Mouse (Mus musculus) liver, embryonic 12.5 days (tissue): ENCODE results near the gene Arnt2. TPM values are rescaled to one million over a fixed set of nuclear protein-coding genes. Genes with fewer than 3 reads are reported as not detected.

Experiments
- ATAC-seq: fragments of 200-750 bp; cut with Nextera tagmentation; 2 replicates; pipeline ENCODE4 v1.8.0; 2017; ENCODE audit warnings: moderate number of reproducible peaks, mild to moderate bottlenecking, moderate library complexity
- H3K27ac ChIP-seq: fragments of 300-500 bp; sonication (generic); 2 replicates; pipeline ENCODE4 v1.5.1; 2016; ENCODE audit warnings: mild to moderate bottlenecking
- H3K27me3 ChIP-seq: fragments of 300-500 bp; sonication (generic); replicated peaks from 2 replicates; pipeline ENCODE4 v1.6.1; 2016; ENCODE audit warnings: mild to moderate bottlenecking, moderate library complexity
- H3K36me3 ChIP-seq: fragments of 300-500 bp; sonication (generic); 2 replicates; pipeline ENCODE4 v1.6.1; 2016; ENCODE audit warnings: mild to moderate bottlenecking, moderate library complexity
- H3K4me1 ChIP-seq: fragments of 300-500 bp; sonication (generic); 2 replicates; pipeline ENCODE4 v1.6.1; 2016
- H3K4me2 ChIP-seq: fragments of 300-500 bp; sonication (generic); 2 replicates; pipeline ENCODE4 v1.6.1; 2016; ENCODE audit warnings: mild to moderate bottlenecking, moderate library complexity
- H3K4me3 ChIP-seq: fragments of 300-500 bp; sonication (generic); 2 replicates; pipeline ENCODE4 v1.5.1; 2016; ENCODE audit warnings: mild to moderate bottlenecking, moderate library complexity
- H3K9ac ChIP-seq: fragments of 300-500 bp; sonication (generic); 2 replicates; pipeline ENCODE4 v1.6.1; 2016; ENCODE audit warnings: mild to moderate bottlenecking, moderate library complexity
- H3K9me3 ChIP-seq: fragments of 300-500 bp; sonication (generic); replicated peaks from 2 replicates; pipeline ENCODE4 v1.6.1; 2016; ENCODE audit warnings: mild to moderate bottlenecking, moderate library complexity
- WGBS: fragments of 180-500 bp; shearing (Covaris S2); methylation state at CpG from one replicate; pipeline ENCODE4 v1.1.7; 2016; ENCODE audit not compliant: insufficient replicate concordance; 5-methylcytosine and 5-hydroxymethylcytosine counted together
- polyA plus RNA-seq: library from polyadenylated mRNA; unstranded; fragments of >200 nt; fragmentation: Nextera tagmentation; extraction: Ambion mirVana; gene quantifications from 2 replicates; pipeline ENCODE4 v1.2.1, GENCODE M21; 2016

The Arnt2 gene
- polyA plus RNA-seq, 1 experiment from 2014 or later: 0.56 TPM

GRCm38 (mm10) chr7:84386472-84386871, 23.5 kb downstream of the Arnt2 start:
- ATAC-seq: no peak
- Histone ChIP-seq H3K4me1 (no peaks in the 10 kb centered on the region), H3K4me2 (no peak overlapping the region), H3K27ac (no peak overlapping the region), H3K4me3 (no peak overlapping the region), H3K9ac (no peak overlapping the region), H3K36me3 (no peaks in the 10 kb centered on the region), H3K9me3 (no peaks in the 10 kb centered on the region), H3K27me3 (no peaks in the 10 kb centered on the region)
- 24% methylated on average over 1 of the region's 1 CpGs for WGBS

- ATAC-seq: no peak
- 72% methylated on average over 4 of the region's 4 CpGs for WGBS
- Histone ChIP-seq H3K27ac (no peak overlapping the region), H3K36me3 (no peaks in the 10 kb centered on the region), H3K9me3 (no peaks in the 10 kb centered on the region), H3K4me3 (no peak overlapping the region), H3K9ac (no peak overlapping the region), H3K4me2 (no peak overlapping the region), H3K4me1 (no peaks in the 10 kb centered on the region), H3K27me3 (no peaks in the 10 kb centered on the region)
Observed at GRCm38 (mm10) chr7:84384778-84385177, 25.2 kb downstream of the Arnt2 start.

- WGBS: 63% methylated on average over 7 of the region's 7 CpGs
- H3K4me1 ChIP-seq: no peaks in the 10 kb centered on the region
- no peaks in the 10 kb centered on the region for H3K36me3 ChIP-seq
- no peaks in the 10 kb centered on the region for H3K27me3 ChIP-seq
- no peaks in the 10 kb centered on the region for H3K9me3 ChIP-seq
- no peak overlapping the region for H3K9ac ChIP-seq
- H3K4me2 ChIP-seq: no peak overlapping the region
- ATAC-seq: no peak
- H3K27ac ChIP-seq: no peak overlapping the region
- no peak overlapping the region for H3K4me3 ChIP-seq
Observed at GRCm38 (mm10) chr7:84384086-84384485, 25.9 kb downstream of the Arnt2 start.

- Histone ChIP-seq H3K36me3 (no peaks in the 10 kb centered on the region), H3K9ac (no peak overlapping the region), H3K9me3 (no peaks in the 10 kb centered on the region), H3K4me1 (no peaks in the 10 kb centered on the region), H3K27ac (no peak overlapping the region), H3K4me2 (no peak overlapping the region), H3K4me3 (no peak overlapping the region), H3K27me3 (no peaks in the 10 kb centered on the region)
- ATAC-seq: no peak
- WGBS: 56% methylated on average over 3 of the region's 3 CpGs
Observed at GRCm38 (mm10) chr7:84382346-84382745, 27.6 kb downstream of the Arnt2 start.

- no peaks in the 10 kb centered on the region for H3K27me3 ChIP-seq
- no peak overlapping the region for H3K27ac ChIP-seq
- no peak for ATAC-seq
- H3K4me3 ChIP-seq: no peak overlapping the region
- no peak overlapping the region for H3K9ac ChIP-seq
- no peaks in the 10 kb centered on the region for H3K4me1 ChIP-seq
- no peaks in the 10 kb centered on the region for H3K36me3 ChIP-seq
- H3K9me3 ChIP-seq: no peaks in the 10 kb centered on the region
- H3K4me2 ChIP-seq: no peak overlapping the region
Observed at GRCm38 (mm10) chr7:84380810-84381209, 29.2 kb downstream of the Arnt2 start.

GRCm38 (mm10) chr7:84377330-84377729, 32.6 kb downstream of the Arnt2 start:
- no peak for ATAC-seq
- H3K9me3 ChIP-seq: no peaks in the 10 kb centered on the region
- 58% methylated on average over 5 of the region's 5 CpGs for WGBS
- H3K4me1 ChIP-seq: no peaks in the 10 kb centered on the region
- no peaks in the 10 kb centered on the region for H3K27me3 ChIP-seq
- no peak overlapping the region for H3K4me3 ChIP-seq
- H3K36me3 ChIP-seq: no peaks in the 10 kb centered on the region
- H3K27ac ChIP-seq: no peak overlapping the region
- H3K4me2 ChIP-seq: no peak overlapping the region
- no peak overlapping the region for H3K9ac ChIP-seq

GRCm38 (mm10) chr7:84373691-84374090, 36.3 kb downstream of the Arnt2 start:
- ATAC-seq: no peak
- Histone ChIP-seq H3K4me1 (no peaks in the 10 kb centered on the region), H3K4me2 (no peak overlapping the region), H3K27ac (no peak overlapping the region), H3K27me3 (no peaks in the 10 kb centered on the region), H3K36me3 (no peaks in the 10 kb centered on the region), H3K9ac (no peak overlapping the region), H3K4me3 (no peak overlapping the region), H3K9me3 (no peaks in the 10 kb centered on the region)
- 61% methylated on average over 4 of the region's 4 CpGs for WGBS

GRCm38 (mm10) chr7:84372871-84373270, 37.1 kb downstream of the Arnt2 start:
- 75% methylated on average over 1 of the region's 1 CpGs for WGBS
- Histone ChIP-seq H3K27ac (no peak overlapping the region), H3K9me3 (no peaks in the 10 kb centered on the region), H3K4me1 (no peaks in the 10 kb centered on the region), H3K27me3 (no peaks in the 10 kb centered on the region), H3K36me3 (no peaks in the 10 kb centered on the region), H3K9ac (no peak overlapping the region), H3K4me2 (no peak overlapping the region), H3K4me3 (no peak overlapping the region)
- no peak for ATAC-seq

GRCm38 (mm10) chr7:84372280-84372679, 37.7 kb downstream of the Arnt2 start:
- 57% methylated on average over 7 of the region's 7 CpGs for WGBS
- no peak for ATAC-seq

GRCm38 (mm10) chr7:84370911-84371592, 38.9 kb downstream of the Arnt2 start:
- no peak overlapping the region for H3K4me2 ChIP-seq
- no peak overlapping the region for H3K4me3 ChIP-seq
- H3K27ac ChIP-seq: no peak overlapping the region
- no peaks in the 10 kb centered on the region for H3K27me3 ChIP-seq
- H3K9ac ChIP-seq: no peak overlapping the region
- no peak for ATAC-seq
- whole genome bisulfite sequencing: 59% methylated on average over 6 of the region's 6 CpGs
- no peaks in the 10 kb centered on the region for H3K4me1 ChIP-seq
- no peaks in the 10 kb centered on the region for H3K9me3 ChIP-seq
- no peaks in the 10 kb centered on the region for H3K36me3 ChIP-seq

More at GRCm38 (mm10) chr7:84372280-84372679, 37.7 kb downstream of the Arnt2 start:
- Histone ChIP-seq H3K27ac (no peak overlapping the region), H3K36me3 (no peaks in the 10 kb centered on the region), H3K9ac (no peak overlapping the region), H3K4me1 (no peaks in the 10 kb centered on the region), H3K4me3 (no peak overlapping the region), H3K9me3 (no peaks in the 10 kb centered on the region), H3K4me2 (no peak overlapping the region), H3K27me3 (no peaks in the 10 kb centered on the region)

GRCm38 (mm10) chr7:84366251-84366650, 43.7 kb downstream of the Arnt2 start:
- H3K4me3 ChIP-seq: no peak overlapping the region
- H3K36me3 ChIP-seq: no peaks in the 10 kb centered on the region
- no peak overlapping the region for H3K4me2 ChIP-seq
- H3K27ac ChIP-seq: no peak overlapping the region
- H3K9ac ChIP-seq: no peak overlapping the region
- no peaks in the 10 kb centered on the region for H3K27me3 ChIP-seq
- WGBS: 52% methylated on average over 4 of the region's 4 CpGs
- no peaks in the 10 kb centered on the region for H3K9me3 ChIP-seq
- H3K4me1 ChIP-seq: no peaks in the 10 kb centered on the region
- ATAC-seq: no peak

GRCm38 (mm10) chr7:84362711-84363110, 47.3 kb downstream of the Arnt2 start:
- 33% methylated on average over 2 of the region's 2 CpGs for WGBS
- no peaks in the 10 kb centered on the region for H3K27me3 ChIP-seq
- H3K4me3 ChIP-seq: no peak overlapping the region
- H3K4me2 ChIP-seq: no peak overlapping the region
- H3K36me3 ChIP-seq: no peaks in the 10 kb centered on the region
- ATAC-seq: no peak
- no peaks in the 10 kb centered on the region for H3K9me3 ChIP-seq
- no peak overlapping the region for H3K9ac ChIP-seq
- no peaks in the 10 kb centered on the region for H3K4me1 ChIP-seq
- H3K27ac ChIP-seq: no peak overlapping the region

- H3K9me3 ChIP-seq: no peaks in the 10 kb centered on the region
- H3K4me2 ChIP-seq: no peak overlapping the region
- WGBS: 68% methylated on average over 10 of the region's 10 CpGs
- no peaks in the 10 kb centered on the region for H3K4me1 ChIP-seq
- no peak overlapping the region for H3K9ac ChIP-seq
- H3K36me3 ChIP-seq: no peaks in the 10 kb centered on the region
- no peak overlapping the region for H3K4me3 ChIP-seq
- no peak overlapping the region for H3K27ac ChIP-seq
- ATAC-seq: no peak
- H3K27me3 ChIP-seq: no peaks in the 10 kb centered on the region
Observed at GRCm38 (mm10) chr7:84361086-84361684, 48.8 kb downstream of the Arnt2 start.
